Mouse (Mus musculus) neural tube, embryonic 15.5 days (tissue): ENCODE measurements around the gene Cd300a. TPM values are rescaled to one million over a fixed set of nuclear protein-coding genes. Genes with fewer than 3 reads are reported as not detected.

Experiments
- ATAC-seq: fragments of 200-750 bp; cut with Nextera tagmentation; 2 replicates; pipeline ENCODE4 v1.8.0; 2017; ENCODE audit warnings: mild to moderate bottlenecking, moderate TSS enrichment, moderate library complexity; ENCODE audit not compliant: low FRiP score
- H3K27ac ChIP-seq: fragments of 300-500 bp; sonication (generic); replicated peaks from 2 replicates; pipeline ENCODE4 v1.5.1; 2015; ENCODE audit warnings: mild to moderate bottlenecking, inconsistent platforms
- H3K27me3 ChIP-seq: fragments of 300-500 bp; sonication (generic); replicated peaks from 2 replicates; pipeline ENCODE4 v1.6.1; 2015; ENCODE audit warnings: inconsistent platforms
- H3K36me3 ChIP-seq: fragments of 300-500 bp; sonication (generic); 2 replicates; pipeline ENCODE4 v1.6.1; 2015; ENCODE audit warnings: inconsistent platforms
- H3K4me1 ChIP-seq: fragments of 300-500 bp; sonication (generic); 2 replicates; pipeline ENCODE4 v1.6.1; 2015; ENCODE audit warnings: inconsistent platforms
- H3K4me2 ChIP-seq: fragments of 300-500 bp; sonication (generic); 2 replicates; pipeline ENCODE4 v1.6.1; 2015; ENCODE audit warnings: inconsistent platforms, mild to moderate bottlenecking, moderate library complexity
- H3K4me3 ChIP-seq: fragments of 300-500 bp; sonication (generic); replicated peaks from 2 replicates; pipeline ENCODE4 v1.5.1; 2015; ENCODE audit warnings: mild to moderate bottlenecking, inconsistent platforms
- H3K9ac ChIP-seq: fragments of 300-500 bp; sonication (generic); replicated peaks from 2 replicates; pipeline ENCODE4 v1.6.1; 2015; ENCODE audit warnings: mild to moderate bottlenecking, inconsistent platforms
- H3K9me3 ChIP-seq: fragments of 300-500 bp; sonication (generic); replicated peaks from 2 replicates; pipeline ENCODE4 v1.6.1; 2016; ENCODE audit warnings: inconsistent platforms
- WGBS: fragments of 180-500 bp; shearing (Covaris S2); methylation state at CpG from one replicate; pipeline ENCODE4 v1.1.7; 2015; ENCODE audit warnings: mixed read lengths; 5-methylcytosine and 5-hydroxymethylcytosine counted together
- polyA plus RNA-seq: library from polyadenylated mRNA; unstranded; fragments of >200 nt; fragmentation: Nextera tagmentation; extraction: Ambion mirVana; gene quantifications from 2 replicates; pipeline ENCODE4 v1.2.1, GENCODE M21; 2015

The Cd300a gene
- 0.59 and 1.3 TPM in 2 replicates for polyA plus RNA-seq

- Histone ChIP-seq H3K36me3 (no peaks in the 10 kb centered on the region), H3K9me3 (no peaks in the 10 kb centered on the region), H3K9ac (no peak within 1 kb of the TSS), H3K4me1 (no peaks in the 10 kb centered on the region), H3K4me3 (no peak within 1 kb of the TSS), H3K27ac (no peak within 1 kb of the TSS), H3K4me2 (no peak within 1 kb of the TSS), H3K27me3 (no peaks in the 10 kb centered on the region)
- WGBS: 75% methylated on average over 18 of the region's 18 CpGs
- ATAC-seq: no peak
These were observed at the start of gene Cd300a for GRCm38 (mm10) chr11:114889991-114890518. Cd300a (plus strand) TSS chr11:114890041.

DNA sequence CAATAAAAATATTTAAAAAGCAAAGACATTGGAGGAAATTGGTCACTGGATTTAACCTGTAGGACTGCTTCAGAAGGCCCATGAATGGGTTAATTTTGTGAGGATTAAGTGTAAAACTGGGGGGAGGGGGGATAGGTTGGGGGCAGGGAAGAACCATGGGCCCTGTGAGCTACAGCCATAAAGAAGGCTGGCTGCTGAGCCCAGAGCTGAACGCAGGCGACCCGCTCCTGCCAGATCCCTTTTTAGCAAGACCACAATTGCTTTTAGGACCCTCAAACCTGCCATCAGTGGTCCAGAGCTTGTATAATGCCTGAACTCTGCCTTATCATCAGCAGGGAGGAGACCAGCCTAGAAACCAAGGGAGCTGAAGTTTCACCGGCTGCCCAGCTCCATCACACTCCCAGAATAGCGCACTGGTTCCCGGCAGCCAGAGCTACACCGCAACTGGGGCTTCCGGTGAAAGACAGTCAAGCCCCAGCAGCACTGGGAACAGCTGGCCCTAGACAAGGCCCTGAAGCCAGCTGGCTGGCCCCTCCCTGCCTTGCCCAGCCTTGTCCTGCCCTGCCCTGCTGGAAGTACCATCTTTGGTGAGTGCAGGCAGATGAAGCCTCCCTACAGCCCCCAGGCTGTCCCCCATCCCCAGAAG lies 45.9 kb upstream of the Cd300a start:
- 0 out of 2 replicates have a peak overlapping the region, but pooled peaks have one; percentile 18 for H3K27ac ChIP-seq
- no peak overlapping the region for H3K4me3 ChIP-seq
- H3K9me3 ChIP-seq: no peaks in the 10 kb centered on the region
- peaks cover 6% of the 10 kb centered on the region; the same call in 1 of the 2 replicates for H3K4me1 ChIP-seq
- no peak for ATAC-seq
- H3K36me3 ChIP-seq: no peaks in the 10 kb centered on the region
- no peak overlapping the region for H3K4me2 ChIP-seq
- WGBS: 8% methylated on average over 8 of the region's 8 CpGs
- no peak overlapping the region for H3K9ac ChIP-seq
- H3K27me3 ChIP-seq: peaks cover 4% of the 10 kb centered on the region

GRCm38 (mm10) chr11:114844464-114845220 lies 45.2 kb upstream of the Cd300a start:
- Histone ChIP-seq H3K4me2 (no peak overlapping the region), H3K36me3 (no peaks in the 10 kb centered on the region), H3K9ac (no peak overlapping the region), H3K4me1 (peaks cover 6% of the 10 kb centered on the region; the same call in 1 of the 2 replicates), H3K4me3 (no peak overlapping the region), H3K27me3 (peaks cover 11% of the 10 kb centered on the region), H3K27ac (no peak overlapping the region), H3K9me3 (no peaks in the 10 kb centered on the region)
- no peak for ATAC-seq
- WGBS: 73% methylated on average over 7 of the region's 7 CpGs

DNA sequence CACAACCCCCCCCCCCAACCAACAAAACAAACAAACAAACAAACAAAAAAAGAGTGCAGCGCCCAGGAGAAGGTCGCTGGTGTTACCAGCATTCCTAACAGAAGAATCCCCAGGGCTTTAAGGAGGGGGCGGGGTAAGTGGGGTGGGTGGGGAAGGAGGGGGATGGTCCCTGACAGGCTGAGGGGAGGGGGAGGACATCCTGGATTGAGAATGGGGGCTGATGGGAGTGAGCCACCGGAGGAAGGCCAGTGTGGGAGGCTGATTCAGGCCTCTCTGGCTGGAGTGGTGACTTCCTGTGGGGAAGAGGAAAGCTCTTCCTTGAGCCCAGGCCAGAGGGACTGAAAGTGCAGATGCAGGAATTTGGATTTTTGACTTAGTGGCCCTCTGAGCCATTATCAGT lies 43.5 kb upstream of the Cd300a start:
- Histone ChIP-seq H3K4me3 (no peak overlapping the region), H3K36me3 (no peaks in the 10 kb centered on the region), H3K27me3 (peaks cover 27% of the 10 kb centered on the region), H3K4me2 (no peak overlapping the region), H3K4me1 (peaks cover 20% of the 10 kb centered on the region), H3K9me3 (no peaks in the 10 kb centered on the region), H3K9ac (no peak overlapping the region), H3K27ac (no peak overlapping the region)
- WGBS: 70% methylated on average over 4 of the region's 4 CpGs
- ATAC-seq: no peak

DNA sequence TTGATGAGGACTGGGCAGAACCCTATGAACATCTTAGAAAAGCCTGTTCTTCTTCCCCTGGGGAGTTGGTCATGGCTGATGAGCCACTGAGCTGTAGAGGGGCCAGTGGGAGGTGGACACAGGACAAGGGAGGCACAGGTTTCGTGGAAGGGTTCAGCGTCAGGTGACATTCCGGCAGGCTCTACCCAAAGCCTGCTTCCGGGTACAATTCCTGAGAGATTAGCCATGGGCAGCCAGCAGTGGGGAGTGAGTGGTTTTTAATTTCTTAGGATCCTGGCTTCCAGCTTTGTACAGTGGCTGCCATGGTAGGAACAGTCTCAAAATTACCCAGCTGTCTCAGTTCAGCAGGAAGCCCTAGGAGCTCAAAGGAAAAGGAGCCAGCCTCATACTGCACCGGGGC lies 42.8 kb upstream of the Cd300a start:
- Histone ChIP-seq H3K4me3 (no peak overlapping the region), H3K9me3 (no peaks in the 10 kb centered on the region), H3K27ac (no peak overlapping the region), H3K4me1 (peaks cover 26% of the 10 kb centered on the region), H3K9ac (no peak overlapping the region), H3K4me2 (no peak overlapping the region), H3K36me3 (no peaks in the 10 kb centered on the region), H3K27me3 (peaks cover 33% of the 10 kb centered on the region)
- no peak for ATAC-seq
- WGBS: 89% methylated on average over 5 of the region's 5 CpGs

DNA sequence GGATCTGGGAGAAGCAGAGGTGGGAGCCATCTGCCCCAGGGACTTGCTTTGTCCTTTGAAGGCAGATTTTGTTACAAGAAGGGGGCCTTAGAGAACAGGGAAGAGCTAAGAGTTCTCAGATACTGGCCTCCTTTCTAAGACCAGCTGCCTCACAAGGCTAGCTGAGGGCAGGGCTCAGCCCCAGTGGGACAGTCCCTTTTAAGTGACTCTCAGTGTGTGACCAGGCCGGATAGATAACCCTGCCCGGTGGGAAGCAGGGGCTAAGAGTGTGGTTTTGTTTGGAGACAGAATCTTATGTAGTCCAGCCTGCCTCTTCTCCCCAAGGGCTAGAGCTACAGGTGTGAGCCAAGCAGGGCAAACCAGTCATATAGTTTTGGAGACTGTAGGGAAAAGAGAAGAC lies 40.3 kb upstream of the Cd300a start:
- no peaks in the 10 kb centered on the region for H3K9me3 ChIP-seq
- H3K4me2 ChIP-seq: no peak overlapping the region
- H3K36me3 ChIP-seq: no peaks in the 10 kb centered on the region
- no peak overlapping the region for H3K9ac ChIP-seq
- WGBS: 2% methylated on average over 2 of the region's 2 CpGs
- H3K4me3 ChIP-seq: no peak overlapping the region
- H3K27ac ChIP-seq: no peak overlapping the region
- ATAC-seq: no peak
- H3K27me3 ChIP-seq: peaks cover 58% of the 10 kb centered on the region
- peaks cover 30% of the 10 kb centered on the region for H3K4me1 ChIP-seq

DNA sequence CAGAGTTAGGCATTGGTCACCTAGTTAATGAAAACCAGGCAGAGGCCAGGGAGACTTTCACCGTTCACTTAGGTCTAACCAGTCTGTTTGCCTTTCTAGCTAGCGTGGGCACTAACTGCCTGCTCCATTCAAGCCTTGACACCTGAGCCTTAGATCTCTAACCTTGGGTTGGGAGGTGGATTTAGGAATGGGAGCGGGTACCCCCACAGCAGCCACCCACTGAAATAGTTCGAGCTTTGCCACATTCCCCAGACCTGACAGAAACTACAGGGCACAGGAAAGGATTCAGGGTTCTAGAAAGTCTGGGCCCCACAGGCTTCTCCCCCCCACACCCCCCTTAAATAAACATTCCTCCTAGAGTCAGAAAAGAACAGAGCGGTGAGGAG lies 39.8 kb upstream of the Cd300a start:
- Histone ChIP-seq H3K4me1 (peaks cover 30% of the 10 kb centered on the region), H3K27me3 (peaks cover 59% of the 10 kb centered on the region), H3K36me3 (no peaks in the 10 kb centered on the region), H3K9ac (no peak overlapping the region), H3K4me3 (peak overlapping the region; percentile 66), H3K27ac (no peak overlapping the region), H3K4me2 (peak overlapping the region; percentile 97), H3K9me3 (no peaks in the 10 kb centered on the region)
- no peak for ATAC-seq
- WGBS: 25% methylated on average over 5 of the region's 5 CpGs

DNA sequence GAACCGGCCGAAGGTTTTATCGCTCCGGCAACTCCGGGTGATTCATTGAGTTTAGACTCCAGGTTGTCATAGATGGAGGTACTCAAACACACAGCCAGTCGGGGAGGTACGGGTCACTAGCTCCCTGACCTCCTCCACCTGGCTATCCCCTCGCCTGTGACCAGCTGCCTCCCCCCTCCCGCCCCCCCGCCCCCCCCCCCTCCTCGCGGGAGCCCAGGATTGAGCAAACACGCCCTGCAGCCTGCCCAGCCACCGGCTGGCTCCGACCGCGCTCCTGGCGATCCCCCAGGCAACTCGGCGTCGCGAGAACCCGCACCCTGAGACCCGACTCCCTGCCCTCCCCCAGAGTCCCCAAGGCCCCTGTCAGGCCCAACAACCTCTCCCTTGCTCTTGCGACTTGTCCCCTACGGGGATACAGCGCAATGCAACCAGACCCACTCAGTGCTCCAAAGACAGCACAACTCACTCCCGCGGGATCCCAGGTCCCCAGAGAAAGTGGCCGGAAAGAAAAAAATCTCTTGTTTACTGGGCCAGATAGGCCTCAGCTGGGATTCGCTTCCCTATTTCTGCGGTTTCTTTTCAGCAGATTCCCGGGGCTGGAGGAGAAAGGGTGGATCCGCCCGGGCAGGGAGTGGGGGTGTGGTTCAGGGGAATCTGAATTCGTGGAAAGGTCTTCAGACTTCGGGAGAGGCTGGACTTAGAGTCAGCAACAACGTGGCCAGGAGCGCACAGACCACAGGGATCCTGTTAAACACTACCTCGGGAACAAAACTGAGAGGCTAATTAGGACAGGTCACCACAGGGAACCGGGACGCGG lies 39.2 kb upstream of the Cd300a start, which contains the start of gene Gprc5c:
Gene Gprc5c, plus strand, starts transcription at position 701 of the 817 bp plus-strand sequence.
- no peak for ATAC-seq
- Histone ChIP-seq H3K27me3 (peaks cover 59% of the 10 kb centered on the region), H3K9me3 (no peaks in the 10 kb centered on the region), H3K4me3 (peak within 1 kb of the TSS; percentile 66), H3K36me3 (no peaks in the 10 kb centered on the region), H3K4me1 (peaks cover 30% of the 10 kb centered on the region), H3K27ac (peak within 1 kb of the TSS; percentile 2; the same call in 1 of the 2 replicates), H3K4me2 (peak within 1 kb of the TSS; percentile 97), H3K9ac (peak within 1 kb of the TSS; percentile 45)
- under 1% methylated on average over 32 of the region's 43 CpGs for WGBS

DNA sequence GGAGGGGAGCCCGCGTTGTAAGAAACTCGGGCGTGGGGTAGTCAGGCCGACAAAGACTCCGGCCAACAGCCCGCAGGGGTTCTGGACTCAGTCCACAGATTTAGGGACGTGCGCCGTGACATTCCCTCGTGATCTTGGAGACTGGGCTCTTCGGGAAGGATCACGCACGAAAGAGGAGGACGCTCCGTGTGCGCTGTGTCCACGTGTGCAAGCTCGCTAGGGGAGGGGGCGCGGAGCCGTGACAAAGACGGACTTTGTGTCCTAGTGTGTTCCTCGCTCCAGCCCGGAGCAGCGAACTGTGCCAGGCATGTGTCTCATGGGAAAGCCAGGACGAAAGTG lies 38.6 kb upstream of the Cd300a start:
- H3K4me3 ChIP-seq: peak overlapping the region; percentile 66
- H3K9me3 ChIP-seq: no peaks in the 10 kb centered on the region
- ATAC-seq: peak; percentile 45; the same call in 1 of the 2 replicates
- under 1% methylated on average over 27 of the region's 27 CpGs for WGBS
- H3K36me3 ChIP-seq: no peaks in the 10 kb centered on the region
- peak overlapping the region; percentile 97 for H3K4me2 ChIP-seq
- H3K27me3 ChIP-seq: peaks cover 59% of the 10 kb centered on the region
- peak overlapping the region; percentile 45 for H3K9ac ChIP-seq
- H3K27ac ChIP-seq: peak overlapping the region; percentile 2; the same call in 1 of the 2 replicates
- peaks cover 30% of the 10 kb centered on the region for H3K4me1 ChIP-seq

GRCm38 (mm10) chr11:114851608-114852310 lies 38.1 kb upstream of the Cd300a start:
- peaks cover 30% of the 10 kb centered on the region for H3K4me1 ChIP-seq
- H3K9ac ChIP-seq: peak overlapping the region; percentile 45
- ATAC-seq: peak; percentile 47
- H3K36me3 ChIP-seq: no peaks in the 10 kb centered on the region
- H3K4me2 ChIP-seq: peak overlapping the region; percentile 97
- H3K27me3 ChIP-seq: peaks cover 59% of the 10 kb centered on the region
- H3K9me3 ChIP-seq: no peaks in the 10 kb centered on the region
- peak overlapping the region; percentile 66 for H3K4me3 ChIP-seq
- H3K27ac ChIP-seq: peak overlapping the region; percentile 2; the same call in 1 of the 2 replicates
- WGBS: under 1% methylated on average over 65 of the region's 65 CpGs
